Mouse (Mus musculus): Measurements from ENCODE around the gene Rcan1. TPM values are rescaled to one million over a fixed set of nuclear protein-coding genes. Genes with fewer than 3 reads are reported as not detected.

Rcan1 gene
- polyA plus RNA-seq, 1 experiment from 2014 or later = 23.5 TPM

DNA sequence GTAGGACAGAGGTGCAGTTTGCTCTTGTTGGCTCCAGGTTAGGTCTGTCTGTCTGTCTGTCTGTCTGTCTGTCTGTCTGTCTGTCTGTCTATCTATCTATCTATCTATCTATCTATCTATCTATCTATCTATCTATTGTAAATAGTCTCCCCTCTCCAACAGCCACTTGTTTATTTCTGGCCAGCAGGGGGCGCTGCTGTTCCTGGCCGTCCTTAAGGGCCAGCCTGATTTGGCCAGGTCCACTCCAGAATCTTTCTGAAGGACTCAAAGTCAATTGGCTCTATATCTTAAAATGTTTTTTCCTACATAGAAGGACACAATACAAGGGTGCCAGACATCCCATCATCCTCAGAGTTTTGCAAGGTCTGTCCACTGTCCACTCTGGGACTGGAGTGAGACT lies 85.6 kb downstream of the Rcan1 start:
- no peaks in the 10 kb centered on the region for H3K9me3 ChIP-seq
- no peak overlapping the region for H3K4me3 ChIP-seq (replicated peaks)
- no peaks in the 10 kb centered on the region for H3K27me3 ChIP-seq (replicated peaks)
- no peak overlapping the region for H3K4me2 ChIP-seq (replicated peaks)
- H3K4me1 ChIP-seq (replicated peaks) = no peaks in the 10 kb centered on the region
- ATAC-seq = peak; percentile 31; the same call in 1 of the 2 replicates
- H3K36me3 ChIP-seq = no peaks in the 10 kb centered on the region
- H3K9ac ChIP-seq = no peak overlapping the region
- 3% methylated on average over 2 of the region's 2 CpGs for WGBS
- no peak overlapping the region for H3K27ac ChIP-seq

DNA sequence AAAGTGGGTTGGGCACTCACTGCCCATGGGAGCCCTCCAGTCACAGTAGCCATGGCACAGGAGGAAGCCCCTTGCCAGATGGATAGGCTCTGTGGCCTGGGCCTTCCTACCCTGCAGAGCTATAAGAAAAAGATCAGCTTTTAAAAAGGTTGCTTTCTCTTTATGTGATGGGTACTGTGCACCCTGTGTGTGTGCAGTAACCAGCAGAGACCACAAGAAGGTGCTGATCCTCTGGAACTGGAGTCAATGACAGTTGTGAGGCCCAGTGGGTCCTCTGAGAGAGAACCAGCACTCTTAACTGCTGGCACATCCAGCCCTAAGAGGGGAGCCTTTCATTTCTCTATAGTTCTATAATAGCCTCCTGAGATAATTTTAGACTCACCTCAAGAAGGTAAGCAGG lies 87.3 kb downstream of the Rcan1 start:
- Histone ChIP-seq H3K4me2 (replicated peaks) (no peak overlapping the region), H3K9ac (no peak overlapping the region)
- ATAC-seq = no peak

DNA sequence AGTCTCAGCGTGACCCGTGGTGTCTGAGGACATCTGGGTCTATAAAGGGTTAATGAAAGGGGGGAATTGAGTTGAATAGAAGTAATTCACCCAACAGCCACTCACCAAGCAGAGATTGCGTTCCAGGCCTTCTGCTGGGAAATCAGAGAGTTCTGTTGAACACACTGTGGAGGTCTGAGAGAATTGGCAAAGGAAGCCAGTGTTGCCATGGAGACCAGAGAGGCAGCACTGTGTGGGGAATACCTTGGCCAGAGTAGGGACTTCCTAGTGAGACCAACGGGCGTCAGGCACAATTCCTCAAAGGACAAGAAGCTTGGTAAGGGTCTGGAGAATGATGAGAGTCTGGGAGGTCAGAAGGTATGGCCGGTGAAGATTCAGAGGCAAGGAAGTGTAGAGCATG lies 88.2 kb downstream of the Rcan1 start:
- no peak overlapping the region for H3K4me2 ChIP-seq (replicated peaks)
- ATAC-seq = no peak
- no peak overlapping the region for H3K4me3 ChIP-seq (replicated peaks)
- H3K27me3 ChIP-seq (replicated peaks) = no peaks in the 10 kb centered on the region
- H3K27ac ChIP-seq = no peak overlapping the region
- WGBS = 55% methylated on average over 6 of the region's 6 CpGs
- H3K36me3 ChIP-seq = no peaks in the 10 kb centered on the region
- H3K9me3 ChIP-seq = no peaks in the 10 kb centered on the region
- H3K4me1 ChIP-seq (replicated peaks) = no peaks in the 10 kb centered on the region
- no peak overlapping the region for H3K9ac ChIP-seq

More for the DNA sequence above, 87.3 kb downstream of the Rcan1 start:
- Histone ChIP-seq H3K4me3 (replicated peaks) (no peak overlapping the region), H3K27ac (no peak overlapping the region), H3K27me3 (replicated peaks) (no peaks in the 10 kb centered on the region), H3K9me3 (no peaks in the 10 kb centered on the region), H3K36me3 (no peaks in the 10 kb centered on the region), H3K4me1 (replicated peaks) (no peaks in the 10 kb centered on the region)

DNA sequence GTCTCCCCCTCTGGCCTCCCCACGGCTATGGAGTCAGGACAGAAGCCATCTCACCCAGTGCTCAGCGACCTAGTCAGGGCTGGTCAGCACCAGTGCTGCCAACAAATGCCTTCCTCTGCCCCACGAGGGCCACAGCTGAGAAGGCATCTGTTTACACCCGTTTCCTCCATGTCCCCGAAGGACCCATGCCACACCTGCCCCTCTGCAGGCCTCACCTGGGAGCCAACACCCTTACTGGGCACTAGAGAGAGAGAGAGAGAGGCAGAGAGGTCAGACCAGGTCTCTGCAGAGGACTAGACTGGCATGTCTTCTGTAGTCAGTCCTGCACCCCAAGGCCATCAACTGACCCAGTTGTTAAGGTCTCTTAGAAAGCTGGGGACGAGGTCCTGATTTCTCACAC lies 89.6 kb downstream of the Rcan1 start:
- no peak for ATAC-seq
- Histone ChIP-seq H3K4me2 (replicated peaks) (no peak overlapping the region), H3K27ac (no peak overlapping the region), H3K4me1 (replicated peaks) (no peaks in the 10 kb centered on the region), H3K36me3 (no peaks in the 10 kb centered on the region), H3K9me3 (no peaks in the 10 kb centered on the region), H3K27me3 (replicated peaks) (no peaks in the 10 kb centered on the region), H3K9ac (no peak overlapping the region), H3K4me3 (replicated peaks) (no peak overlapping the region)
- WGBS = 65% methylated on average over 6 of the region's 6 CpGs

DNA sequence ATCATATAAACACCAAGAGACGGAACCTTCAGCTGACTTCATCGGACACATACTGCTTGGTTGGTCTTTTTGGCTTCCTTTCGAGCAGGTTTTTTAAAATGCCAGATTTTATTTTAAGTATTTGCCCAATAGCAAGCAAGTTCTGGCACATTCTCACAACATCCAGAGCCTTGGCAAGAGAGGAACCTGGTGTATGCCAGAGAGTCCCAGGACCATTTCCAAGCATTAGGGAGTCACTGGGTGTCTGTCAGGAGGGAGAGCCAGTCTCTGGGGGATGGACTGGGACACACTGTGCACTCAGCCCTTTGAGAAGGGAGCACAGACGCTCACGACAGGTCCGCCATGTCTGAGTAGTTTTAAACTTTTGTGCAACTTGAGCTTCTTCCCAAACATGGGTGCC lies 93.7 kb downstream of the Rcan1 start:
- no peak for ATAC-seq
- H3K27me3 ChIP-seq (replicated peaks) = no peaks in the 10 kb centered on the region
- H3K4me1 ChIP-seq (replicated peaks) = no peaks in the 10 kb centered on the region
- H3K27ac ChIP-seq = no peak overlapping the region
- no peak overlapping the region for H3K4me2 ChIP-seq (replicated peaks)
- H3K4me3 ChIP-seq (replicated peaks) = no peak overlapping the region
- 85% methylated on average over 6 of the region's 6 CpGs for WGBS
- no peaks in the 10 kb centered on the region for H3K9me3 ChIP-seq
- H3K36me3 ChIP-seq = no peaks in the 10 kb centered on the region
- H3K9ac ChIP-seq = no peak overlapping the region

DNA sequence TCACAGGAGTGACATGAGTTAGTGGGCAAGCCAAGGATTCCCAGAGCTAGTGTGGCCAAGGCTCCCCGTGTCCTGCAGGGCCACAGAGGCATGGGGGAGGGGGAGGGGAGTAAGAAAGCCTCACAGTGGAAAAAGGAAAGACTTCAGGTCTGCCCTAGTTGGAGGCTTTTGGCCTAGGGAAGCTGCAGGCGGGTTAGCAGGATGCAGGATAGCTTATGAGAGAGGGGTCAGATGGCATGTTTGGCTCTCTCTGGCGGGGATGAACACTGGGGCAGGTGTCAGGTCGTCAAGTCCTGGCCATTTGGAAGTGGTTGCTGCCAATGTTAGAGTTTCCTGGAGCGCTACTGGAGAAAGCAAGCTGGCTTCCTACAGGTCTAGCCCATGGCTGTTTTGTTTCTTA lies 99.0 kb downstream of the Rcan1 start:
- no peaks in the 10 kb centered on the region for H3K36me3 ChIP-seq
- no peak overlapping the region for H3K4me3 ChIP-seq (replicated peaks)
- no peaks in the 10 kb centered on the region for H3K4me1 ChIP-seq (replicated peaks)
- 55% methylated on average over 5 of the region's 5 CpGs for WGBS
- no peak overlapping the region for H3K27ac ChIP-seq
- H3K27me3 ChIP-seq (replicated peaks) = no peaks in the 10 kb centered on the region; the same call in 1 of the 2 replicates
- no peak overlapping the region for H3K9ac ChIP-seq
- H3K9me3 ChIP-seq = no peaks in the 10 kb centered on the region
- no peak overlapping the region for H3K4me2 ChIP-seq (replicated peaks)
- no peak for ATAC-seq

DNA sequence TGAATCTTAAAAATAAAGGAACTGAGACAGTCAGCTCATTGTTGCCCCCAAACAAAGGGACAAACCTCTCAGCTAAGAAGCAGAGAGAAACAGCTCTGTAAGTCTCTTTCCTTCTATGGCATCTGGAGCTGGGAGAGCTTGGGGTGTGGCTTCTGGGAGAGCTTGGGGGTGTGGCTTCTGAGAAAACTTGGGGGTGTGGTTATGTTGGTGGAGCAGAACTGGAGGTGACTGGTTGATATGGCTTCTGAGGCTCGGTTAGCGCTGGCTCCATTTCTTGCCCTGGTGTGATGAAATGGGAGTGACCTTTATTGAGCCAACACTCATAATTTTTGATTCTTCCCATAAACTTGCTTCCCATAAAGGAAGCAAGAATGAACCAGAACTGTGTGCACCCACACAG lies 101.4 kb downstream of the Rcan1 start:
- H3K4me3 ChIP-seq (replicated peaks) = no peak overlapping the region
- ATAC-seq = peak; percentile 92
- 40% methylated on average over 2 of the region's 2 CpGs for WGBS
- no peaks in the 10 kb centered on the region for H3K4me1 ChIP-seq (replicated peaks)
- H3K9me3 ChIP-seq = no peaks in the 10 kb centered on the region
- no peak overlapping the region for H3K9ac ChIP-seq
- H3K27me3 ChIP-seq (replicated peaks) = no peaks in the 10 kb centered on the region; the same call in 1 of the 2 replicates
- no peak overlapping the region for H3K4me2 ChIP-seq (replicated peaks)
- H3K27ac ChIP-seq = no peak overlapping the region
- no peaks in the 10 kb centered on the region for H3K36me3 ChIP-seq

DNA sequence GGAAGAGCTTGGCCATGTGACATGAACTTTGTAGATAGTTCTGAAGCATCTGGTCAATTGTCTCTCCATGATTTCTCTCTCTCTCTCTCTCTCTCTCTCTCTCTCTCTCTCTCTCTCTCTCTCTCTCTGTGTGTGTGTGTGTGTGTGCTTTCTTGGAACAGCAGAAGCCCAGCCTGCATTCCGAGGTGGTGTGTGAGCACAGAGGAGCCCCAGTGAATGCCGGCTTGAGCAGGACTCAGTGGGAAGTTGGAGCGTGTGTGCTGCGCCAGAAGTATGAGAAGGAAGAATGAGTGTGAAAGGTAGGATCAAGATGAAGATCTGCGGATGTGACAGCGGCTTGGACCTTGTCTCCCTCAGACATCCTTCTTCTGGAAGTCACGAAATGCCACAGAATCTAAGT lies 105.2 kb downstream of the Rcan1 start:
- 48% methylated on average over 7 of the region's 7 CpGs for WGBS
- Histone ChIP-seq H3K4me2 (replicated peaks) (no peak overlapping the region), H3K9me3 (no peaks in the 10 kb centered on the region), H3K4me1 (replicated peaks) (no peaks in the 10 kb centered on the region), H3K4me3 (replicated peaks) (no peak overlapping the region), H3K27ac (no peak overlapping the region), H3K36me3 (no peaks in the 10 kb centered on the region), H3K27me3 (replicated peaks) (no peaks in the 10 kb centered on the region), H3K9ac (no peak overlapping the region)
- ATAC-seq = no peak

DNA sequence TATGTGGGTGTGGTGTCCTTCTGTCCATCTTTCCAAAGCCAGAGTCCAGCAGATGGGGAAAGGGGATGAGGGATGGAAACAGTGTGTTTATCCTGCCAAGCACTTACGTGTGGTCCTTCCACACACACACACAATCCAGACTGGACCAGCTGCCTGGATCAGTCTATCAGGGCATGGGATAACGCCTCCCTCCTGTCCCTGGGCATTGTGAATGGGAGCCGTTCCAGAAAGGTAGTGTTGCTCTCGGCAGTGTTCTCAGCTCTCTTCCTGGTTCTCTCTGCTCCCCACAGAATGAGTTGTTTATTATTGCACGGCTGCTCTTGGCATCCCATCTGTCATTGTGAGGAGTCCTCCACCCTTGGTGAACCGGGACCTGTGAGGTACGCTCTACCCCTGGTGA lies 110.0 kb downstream of the Rcan1 start:
- Histone ChIP-seq H3K4me1 (replicated peaks) (peaks cover 9% of the 10 kb centered on the region; the same call in 1 of the 2 replicates), H3K36me3 (no peaks in the 10 kb centered on the region), H3K4me3 (replicated peaks) (no peak overlapping the region), H3K9me3 (no peaks in the 10 kb centered on the region), H3K4me2 (replicated peaks) (no peak overlapping the region), H3K27me3 (replicated peaks) (no peaks in the 10 kb centered on the region), H3K9ac (no peak overlapping the region), H3K27ac (no peak overlapping the region)
- no peak for ATAC-seq
- WGBS = 49% methylated on average over 7 of the region's 7 CpGs

DNA sequence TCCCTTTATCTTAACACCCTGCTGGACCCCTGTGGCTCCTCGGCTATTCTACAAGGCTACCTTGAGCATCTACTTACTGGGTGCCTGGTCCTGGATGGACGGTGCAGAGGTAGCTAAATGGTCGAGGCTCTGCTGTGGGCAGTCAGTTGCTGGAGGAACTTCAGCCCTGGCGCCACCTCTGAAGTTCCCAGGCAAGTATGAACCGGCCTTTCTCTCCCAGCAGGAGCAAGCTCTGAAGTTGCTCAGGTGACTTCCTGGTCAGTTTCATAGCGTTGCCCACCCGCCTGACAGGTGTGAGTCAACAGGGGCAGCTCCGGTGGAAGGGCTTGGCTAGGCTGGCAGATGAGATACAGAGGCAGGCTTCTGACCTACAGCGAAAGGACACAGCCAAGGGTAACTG lies 111.4 kb downstream of the Rcan1 start, which contains the start of gene Kcne1:
Gene Kcne1 (minus strand): TSS at position 240 of the 400 bp plus-strand sequence.
- 0 out of 2 replicates have a peak within 1 kb of the TSS, but pooled peaks have one; percentile 22 for H3K4me2 ChIP-seq (replicated peaks)

DNA sequence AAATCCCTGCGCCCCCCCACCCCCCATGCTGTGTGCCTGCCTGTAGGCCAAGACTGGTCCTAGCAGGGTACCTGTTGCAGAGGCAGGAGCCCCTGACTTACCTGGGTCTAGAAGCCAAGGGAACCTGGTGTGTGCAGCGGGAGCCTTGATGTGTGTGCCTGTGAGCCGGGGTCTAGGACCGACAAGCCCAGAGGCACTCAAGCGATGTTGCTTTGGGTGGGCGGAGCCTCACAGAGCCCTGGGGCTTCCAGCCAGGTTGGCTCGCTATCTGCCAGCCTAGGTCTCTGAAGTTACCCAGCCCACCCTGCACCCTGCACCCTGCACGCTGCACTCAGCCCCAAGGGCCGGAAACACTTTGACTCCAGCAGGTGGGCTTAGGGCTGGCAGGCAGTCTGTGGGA lies 111.9 kb downstream of the Rcan1 start:
- Histone ChIP-seq H3K4me2 (replicated peaks) (0 out of 2 replicates have a peak overlapping the region, but pooled peaks have one; percentile 22), H3K9ac (no peak overlapping the region), H3K4me1 (replicated peaks) (peaks cover 11% of the 10 kb centered on the region; the same call in 1 of the 2 replicates), H3K9me3 (no peaks in the 10 kb centered on the region), H3K27ac (no peak overlapping the region), H3K4me3 (replicated peaks) (no peak overlapping the region), H3K27me3 (replicated peaks) (no peaks in the 10 kb centered on the region), H3K36me3 (no peaks in the 10 kb centered on the region)
- no peak for ATAC-seq
- WGBS = 33% methylated on average over 9 of the region's 9 CpGs

More for the DNA sequence above, 111.4 kb downstream of the Rcan1 start, which contains the start of gene Kcne1:
- Histone ChIP-seq H3K27ac (no peak within 1 kb of the TSS), H3K36me3 (no peaks in the 10 kb centered on the region), H3K9me3 (no peaks in the 10 kb centered on the region), H3K27me3 (replicated peaks) (no peaks in the 10 kb centered on the region), H3K9ac (no peak within 1 kb of the TSS), H3K4me3 (replicated peaks) (no peak within 1 kb of the TSS), H3K4me1 (replicated peaks) (peaks cover 11% of the 10 kb centered on the region; the same call in 1 of the 2 replicates)
- WGBS = 36% methylated on average over 9 of the region's 9 CpGs
- ATAC-seq = no peak; the same call in 1 of the 2 replicates

DNA sequence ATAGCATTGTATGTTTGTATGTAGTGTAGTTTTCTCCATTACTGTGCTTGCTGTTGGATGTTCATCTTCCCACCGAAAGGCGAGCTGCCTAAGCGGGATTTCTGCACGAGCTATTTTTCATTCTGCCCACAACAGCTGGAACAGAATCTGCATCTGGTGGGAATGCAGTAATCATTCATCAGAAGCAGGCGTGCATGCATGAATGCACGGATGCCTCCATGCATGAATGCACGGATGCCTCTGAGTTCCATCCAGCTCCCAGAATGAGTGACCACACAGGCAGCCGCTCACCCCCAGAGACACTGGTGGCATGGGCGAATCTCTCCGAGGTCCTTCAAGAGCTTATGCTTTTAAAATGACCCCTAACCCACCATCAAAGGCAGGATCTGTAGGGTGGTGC lies 113.1 kb downstream of the Rcan1 start:
- H3K36me3 ChIP-seq = no peaks in the 10 kb centered on the region
- ATAC-seq = no peak
- no peaks in the 10 kb centered on the region for H3K27me3 ChIP-seq (replicated peaks)
- no peak overlapping the region for H3K9ac ChIP-seq
- no peak overlapping the region for H3K4me2 ChIP-seq (replicated peaks)
- no peak overlapping the region for H3K27ac ChIP-seq
- no peak overlapping the region for H3K4me3 ChIP-seq (replicated peaks)
- H3K9me3 ChIP-seq = no peaks in the 10 kb centered on the region
- H3K4me1 ChIP-seq (replicated peaks) = peaks cover 11% of the 10 kb centered on the region; the same call in 1 of the 2 replicates
- WGBS = 80% methylated on average over 10 of the region's 10 CpGs

DNA sequence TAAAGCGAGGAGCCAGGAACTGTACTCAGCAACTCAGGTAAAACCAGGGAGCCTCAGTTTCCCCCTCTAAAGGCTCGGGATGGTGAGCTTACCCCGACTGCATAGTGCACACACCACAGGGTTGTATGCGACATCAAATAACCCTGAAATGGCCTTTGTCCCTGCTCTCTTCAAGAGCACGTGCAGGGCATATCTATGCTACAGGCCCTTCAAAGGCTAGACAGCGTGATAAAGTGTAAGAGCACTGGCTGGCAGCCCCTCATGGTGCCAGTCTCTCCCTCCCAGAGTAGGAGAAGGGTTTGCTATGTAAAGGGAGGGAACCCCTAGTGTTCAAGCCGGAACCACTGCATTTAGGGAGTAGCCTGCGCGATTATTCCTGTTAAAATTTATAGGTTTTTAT lies 113.6 kb downstream of the Rcan1 start:
- Histone ChIP-seq H3K4me1 (replicated peaks) (peaks cover 11% of the 10 kb centered on the region; the same call in 1 of the 2 replicates), H3K4me3 (replicated peaks) (no peak overlapping the region), H3K9ac (no peak overlapping the region), H3K27ac (no peak overlapping the region), H3K9me3 (no peaks in the 10 kb centered on the region), H3K27me3 (replicated peaks) (no peaks in the 10 kb centered on the region), H3K4me2 (replicated peaks) (no peak overlapping the region), H3K36me3 (no peaks in the 10 kb centered on the region)
- ATAC-seq = peak; percentile 59; the same call in 1 of the 2 replicates
- 71% methylated on average over 9 of the region's 9 CpGs for WGBS
